Mouse (Mus musculus) thymus, postnatal 36 days (tissue): ENCODE results near the gene Tnpo2.
A peak's percentile ranks its signal among the peaks of the same experiment; 100 is the strongest.
"Not testable (repeated sequence)": the region's sequence is repeated elsewhere in the genome, so short reads cannot be mapped to it uniquely, and the experiment has no call there.

Experiments
- DNase-seq, 2 experiments: peaks; one replicate each; pipeline ENCODE4 v3.0.0; 2022; ENCODE audit warnings: mixed read lengths in 2 of 2

Tnpo2 gene

DNA sequence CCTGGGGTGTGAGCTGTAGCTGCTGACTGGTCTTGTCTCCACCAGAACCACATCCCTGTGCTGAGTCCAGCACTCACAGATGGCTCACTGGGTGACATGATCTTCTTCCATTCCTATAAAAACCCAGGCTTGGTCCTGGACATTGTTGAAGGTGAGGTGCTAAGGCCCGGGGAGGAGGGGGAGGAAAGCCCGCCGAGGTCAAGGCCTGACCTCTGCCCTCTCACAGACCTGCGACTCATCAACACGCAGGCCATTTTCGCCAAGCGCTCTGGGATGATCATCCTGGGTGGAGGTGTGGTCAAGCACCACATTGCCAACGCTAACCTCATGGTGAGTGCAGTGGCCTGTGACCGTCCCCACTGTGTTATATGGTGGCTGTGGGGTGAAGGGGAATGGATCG is 37.5 kb downstream of the Tnpo2 start:
- no peak for DNase-seq

DNA sequence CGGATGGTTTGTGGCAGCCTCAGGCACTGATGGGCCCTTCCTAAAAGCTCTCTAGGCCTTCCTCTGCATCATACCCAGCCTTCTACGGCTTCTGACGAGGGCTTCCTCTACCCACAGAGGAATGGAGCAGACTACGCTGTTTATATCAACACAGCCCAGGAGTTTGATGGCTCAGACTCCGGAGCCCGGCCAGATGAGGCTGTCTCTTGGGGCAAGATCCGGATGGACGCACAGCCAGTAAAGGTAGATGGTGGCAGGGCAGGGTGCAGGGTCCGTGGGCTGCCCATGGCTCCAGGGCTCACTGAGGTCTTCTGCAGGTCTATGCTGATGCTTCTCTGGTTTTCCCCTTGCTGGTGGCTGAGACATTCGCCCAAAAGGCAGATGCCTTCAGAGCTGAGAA is 37.9 kb downstream of the Tnpo2 start:
- no peak for DNase-seq

DNA sequence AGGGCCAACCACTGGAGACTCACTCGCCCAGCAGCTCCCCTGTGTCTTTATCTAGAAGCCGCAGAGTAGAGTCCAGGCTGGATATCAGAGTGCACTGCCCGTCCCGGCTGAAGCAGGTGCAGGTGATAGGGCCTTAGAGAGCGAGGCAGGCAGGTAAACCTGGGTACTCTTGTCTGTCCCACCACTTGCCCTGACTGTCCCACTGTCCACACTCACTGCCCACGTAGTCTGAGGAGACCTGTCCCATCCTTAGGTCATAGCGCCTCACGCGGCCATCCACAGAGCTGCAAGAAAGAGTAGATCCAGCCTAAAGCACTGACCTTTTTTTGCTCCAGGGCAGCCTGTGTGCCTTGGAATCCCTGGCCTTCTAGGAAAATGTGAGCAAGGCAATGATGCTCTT is 39.3 kb downstream of the Tnpo2 start:
- DNase-seq: no peak

DNA sequence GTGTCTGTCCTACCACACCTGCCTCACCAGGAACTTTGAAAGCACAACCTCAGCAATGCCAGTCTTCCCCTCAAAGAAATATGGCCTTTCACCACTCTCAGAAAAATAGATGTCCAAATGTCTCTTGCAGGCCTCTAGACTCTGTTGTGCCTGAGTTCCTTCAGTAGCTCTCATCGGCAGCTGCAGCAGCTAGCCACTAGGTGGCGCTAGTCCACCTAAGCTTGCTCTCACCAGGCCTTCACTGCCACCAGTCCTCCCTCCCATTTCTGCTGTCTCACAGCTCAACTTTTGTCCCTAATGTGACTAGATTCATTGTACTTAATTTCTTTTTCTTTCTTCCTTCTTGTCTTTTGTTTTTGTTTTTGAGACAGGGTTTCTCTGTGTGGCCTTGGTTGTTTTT is 40.3 kb downstream of the Tnpo2 start:
- DNase-seq: peak; percentile 64 to 71

DNA sequence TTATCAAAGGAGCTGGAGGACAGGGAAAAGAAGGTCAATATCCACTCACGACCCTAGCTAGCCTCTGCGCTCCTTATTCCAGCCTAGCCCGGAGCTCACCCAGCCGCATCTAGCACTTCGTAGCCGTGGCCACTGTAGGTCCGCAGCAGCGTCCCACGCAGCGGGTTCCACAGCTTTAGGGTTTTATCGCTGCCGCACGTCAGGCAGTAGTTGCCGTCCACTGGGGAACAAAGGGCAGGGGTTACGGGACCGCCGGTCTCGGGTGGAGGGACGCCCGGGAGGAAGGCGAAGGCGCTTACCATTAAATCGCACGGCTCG is 43.5 kb downstream of the Tnpo2 start:
- peak in 1 of 2 experiments; percentile 49 for DNase-seq

- peak in 1 of 2 experiments; percentile 72 for DNase-seq
These were observed 44.0 kb downstream of the Tnpo2 start, which contains the start of gene Wdr83os for GRCm38 (mm10) chr8:85080532-85081215. Wdr83os (plus strand) TSS chr8:85080740.

DNA sequence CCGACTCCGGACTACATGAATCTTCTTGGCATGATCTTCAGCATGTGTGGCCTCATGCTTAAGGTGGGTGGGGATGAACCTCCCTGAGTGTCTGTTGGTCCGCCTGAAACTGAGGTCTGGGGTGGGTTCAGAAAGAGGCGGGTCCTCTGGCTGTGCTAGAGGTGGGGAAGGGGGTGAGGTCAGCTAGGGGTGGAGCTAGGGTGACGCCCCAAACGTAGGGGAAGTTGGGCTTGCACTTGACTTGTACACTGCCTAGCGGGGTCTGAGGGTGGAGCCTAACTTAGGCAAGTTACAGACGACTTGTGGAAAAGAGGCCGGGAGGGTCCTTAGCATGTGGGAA is 44.5 kb downstream of the Tnpo2 start, which contains the start of gene Wdr83:
Gene Wdr83 (minus strand): TSS at position 91 of the 340 bp plus-strand sequence.
- peak in 1 of 2 experiments; percentile 85 for DNase-seq

GRCm38 (mm10) chr8:85082169-85082568 is 45.5 kb downstream of the Tnpo2 start:
- DNase-seq: not testable (repeated sequence)

GRCm38 (mm10) chr8:85083108-85083813 is 46.5 kb downstream of the Tnpo2 start, which contains the start of gene Man2b1:
Man2b1 (plus strand) TSS chr8:85083270.
- DNase-seq: peak; percentile 83 to 87

DNA sequence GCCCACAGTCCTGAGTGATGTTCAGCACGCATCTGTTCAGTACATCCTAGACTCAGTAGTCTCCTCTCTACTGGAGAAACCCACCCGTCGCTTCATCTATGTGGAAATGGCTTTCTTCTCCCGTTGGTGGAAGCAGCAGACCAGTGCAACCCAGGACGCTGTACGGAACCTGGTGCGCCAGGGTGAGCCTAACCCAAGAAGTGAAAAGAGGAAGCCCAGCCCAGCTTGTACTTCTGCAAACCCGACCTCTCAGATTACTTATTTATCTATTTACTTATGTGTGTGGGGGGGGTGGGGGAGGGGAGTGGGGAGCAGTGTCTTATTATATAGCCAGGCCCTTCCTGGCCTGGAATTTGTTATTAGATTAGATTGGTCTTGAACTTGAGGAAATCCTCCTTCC is 47.9 kb downstream of the Tnpo2 start:
- DNase-seq: no peak

- no peak for DNase-seq
These were observed 49.5 kb downstream of the Tnpo2 start for GRCm38 (mm10) chr8:85086238-85086637.

DNA sequence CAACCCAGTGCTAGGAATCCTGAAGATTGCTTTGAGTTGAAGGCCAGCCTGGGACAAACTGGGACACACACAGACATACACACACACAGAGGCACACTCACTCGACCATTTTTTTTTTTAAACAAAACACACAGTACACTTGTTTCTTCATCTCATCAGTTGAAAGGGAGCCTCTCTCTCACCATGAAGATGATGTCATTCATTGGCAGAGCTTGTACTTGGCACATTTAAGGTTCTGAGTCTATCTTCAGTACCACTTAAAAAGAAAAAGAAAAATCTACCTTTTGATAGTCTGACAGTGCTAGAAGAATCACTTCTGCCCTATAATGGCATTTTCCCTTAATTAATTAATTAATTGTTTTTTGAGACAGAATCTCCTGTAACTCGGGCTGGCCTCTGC is 52.1 kb downstream of the Tnpo2 start:
- DNase-seq: no peak

DNA sequence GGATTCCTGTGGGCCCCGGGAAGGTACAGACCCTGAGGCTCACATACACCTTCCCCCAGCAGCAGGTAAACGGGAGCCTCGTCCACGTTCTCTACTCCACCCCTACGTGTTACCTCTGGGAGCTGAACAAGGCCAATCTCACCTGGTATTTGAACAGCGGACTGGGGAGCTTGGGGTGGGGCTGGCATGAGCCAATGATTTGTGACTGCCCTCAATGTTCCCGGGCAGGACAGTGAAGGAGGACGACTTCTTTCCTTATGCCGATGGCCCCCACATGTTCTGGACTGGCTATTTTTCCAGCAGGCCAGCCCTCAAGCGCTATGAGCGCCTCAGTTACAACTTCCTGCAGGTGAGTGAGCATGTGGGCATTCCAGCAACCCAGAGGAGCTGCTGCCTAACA is 54.1 kb downstream of the Tnpo2 start:
- no peak for DNase-seq

- no peak for DNase-seq
These were observed 54.9 kb downstream of the Tnpo2 start for GRCm38 (mm10) chr8:85091526-85092090.

- no peak for DNase-seq
These were observed 58.3 kb downstream of the Tnpo2 start for GRCm38 (mm10) chr8:85095051-85095450.

DNA sequence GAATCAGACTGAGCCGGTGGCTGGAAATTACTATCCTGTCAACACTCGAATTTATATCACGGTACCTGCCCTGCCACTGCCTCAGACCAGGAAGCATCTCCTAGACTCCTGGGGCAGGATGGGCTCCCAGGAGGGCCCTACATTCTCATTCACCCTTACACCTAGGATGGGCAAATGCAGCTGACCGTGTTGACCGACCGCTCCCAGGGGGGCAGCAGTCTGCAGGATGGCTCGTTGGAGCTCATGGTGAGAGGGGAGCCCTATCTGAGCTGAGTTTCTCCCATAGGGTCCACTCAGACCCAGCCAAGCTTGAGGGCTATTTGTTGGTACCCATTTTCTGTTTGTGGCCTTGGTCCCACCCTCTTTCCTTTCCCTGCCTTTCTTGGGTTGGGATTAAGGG is 58.9 kb downstream of the Tnpo2 start:
- no peak for DNase-seq

DNA sequence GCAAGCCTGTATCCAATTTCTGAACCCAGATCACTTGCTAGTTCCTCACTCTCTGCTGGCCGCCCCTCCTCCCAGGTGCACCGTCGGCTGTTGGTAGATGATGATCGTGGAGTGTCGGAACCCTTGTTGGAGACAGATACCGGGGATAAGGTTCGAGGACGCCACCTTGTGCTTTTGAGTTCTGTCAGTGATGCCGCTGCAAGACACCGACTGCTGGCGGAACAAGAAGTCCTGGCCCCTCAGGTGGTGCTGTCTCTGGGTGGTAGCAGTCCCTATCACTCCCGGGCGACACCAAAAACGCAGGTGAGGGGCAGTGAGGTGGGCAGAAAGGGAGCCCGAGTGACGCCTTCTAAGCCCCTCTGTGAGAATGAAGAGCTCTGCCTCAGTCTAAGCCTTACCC is 59.5 kb downstream of the Tnpo2 start:
- no peak for DNase-seq

- no peak for DNase-seq
These were observed 60.1 kb downstream of the Tnpo2 start for GRCm38 (mm10) chr8:85096850-85097249.

DNA sequence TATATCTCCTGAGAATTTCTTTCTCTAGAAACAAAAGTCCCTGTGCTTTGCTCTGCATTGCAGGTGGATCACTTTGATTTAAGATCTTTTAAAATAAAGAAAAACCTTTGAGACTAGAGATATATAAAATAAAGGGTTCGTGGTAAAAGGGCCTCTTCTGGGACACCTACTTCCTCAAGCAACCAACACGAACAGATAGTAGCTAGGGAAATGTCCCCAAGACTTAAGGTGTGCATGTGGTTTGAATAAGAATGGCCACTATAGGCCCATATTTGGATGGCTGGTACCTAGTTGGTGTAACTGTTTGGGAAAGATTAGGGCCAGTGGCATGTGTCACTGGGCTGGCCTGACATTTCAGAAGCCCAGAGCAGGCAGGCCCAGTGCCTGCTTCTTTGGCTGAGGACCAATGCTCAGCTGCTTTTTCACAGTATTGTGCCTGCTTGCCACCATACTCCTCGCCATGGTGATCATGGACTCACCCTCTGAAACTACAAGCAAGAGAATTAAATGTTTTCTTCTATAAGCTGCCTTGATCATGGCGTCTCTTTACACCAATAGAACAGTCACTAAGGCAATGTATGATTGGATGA is 63.5 kb downstream of the Tnpo2 start:
- no peak for DNase-seq
